Mouse (Mus musculus): Measurements from ENCODE around the gene Ifnar2. TPM values are rescaled to one million over a fixed set of nuclear protein-coding genes. Genes with fewer than 3 reads are reported as not detected.

Gene Ifnar2
- 46.9 to 59.1 TPM (median 47.7 TPM) in 4 replicates for total RNA-seq (2023)

GRCm38 (mm10) chr16:91372577-91373472, at the start of gene Ifnar2:
TSS of gene Ifnar2 (plus strand) at chr16:91372783.

GRCm38 (mm10) chr16:91391421-91391820, 18.8 kb downstream of the Ifnar2 start, which contains the start of gene Gm21970:
TSS of gene Gm21970 (plus strand) at chr16:91391721.

DNA sequence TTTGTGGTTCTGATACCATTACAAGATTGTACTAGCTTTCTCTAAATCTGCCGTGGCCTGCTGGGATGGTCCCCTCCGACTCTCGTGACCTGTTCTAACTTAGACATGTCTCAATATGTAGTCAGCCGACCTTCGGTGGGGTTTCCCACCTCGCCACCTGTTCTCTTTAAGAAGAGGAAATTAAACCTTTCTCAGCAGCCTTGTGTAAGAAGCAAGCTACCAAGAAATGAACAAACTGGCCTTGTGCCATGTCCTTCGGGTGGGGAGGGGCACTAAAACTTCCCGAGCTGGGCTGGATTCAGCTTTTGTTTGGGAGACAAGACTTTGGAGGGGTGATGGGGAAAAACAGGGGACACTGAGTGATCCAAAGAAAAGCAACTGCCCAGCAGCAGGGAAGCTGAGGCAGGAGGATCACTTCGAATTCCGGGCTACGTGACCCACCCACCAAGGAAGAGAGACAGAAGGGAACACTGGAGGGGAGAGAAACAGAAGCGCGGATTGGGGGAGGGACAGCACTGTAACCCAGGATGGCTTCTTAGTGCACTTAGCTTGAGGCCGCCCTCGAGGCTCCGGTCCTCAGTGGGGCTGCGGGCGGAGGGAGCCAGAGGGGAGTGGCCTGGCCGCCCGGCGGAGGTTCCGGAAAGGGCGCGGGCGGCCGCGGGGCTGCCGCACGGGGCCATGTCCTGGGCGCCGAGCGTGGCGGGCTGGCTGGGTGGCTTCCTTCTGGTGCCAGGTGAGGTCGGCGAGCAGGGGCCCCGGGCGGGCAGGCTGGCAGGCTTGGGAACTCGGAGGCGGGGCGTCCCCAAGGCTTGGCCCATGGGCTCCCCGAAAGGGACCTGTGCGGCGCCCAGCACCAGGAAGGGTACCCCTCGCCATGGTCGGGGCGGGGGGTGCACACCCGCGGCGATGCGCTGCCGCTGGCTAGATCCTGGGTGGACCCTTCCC, 33.3 kb downstream of the Ifnar2 start, which contains the start of gene Il10rb:
TSS of gene Il10rb (plus strand) at position 525 of the 945 bp plus-strand sequence.

Other genes starting within 250 kb of the Ifnar2 start
- gene Olig2, start 147.3 kb upstream of the Ifnar2 start, total RNA-seq (2023) = 0.36 TPM in 1 of 4 replicates, not detected in the others
- not detected in 4 replicates for gene Olig1, start 103.0 kb upstream of the Ifnar2 start, total RNA-seq (2023)
- not detected in 4 replicates for gene Gm21970, start 18.9 kb downstream of the Ifnar2 start, total RNA-seq (2023)
- 88.9 to 102 TPM (median 91.6 TPM) in 4 replicates for gene Il10rb, start 33.4 kb downstream of the Ifnar2 start, total RNA-seq (2023)
- 156 to 189 TPM (median 162 TPM) in 4 replicates for gene Ifnar1, start 112.5 kb downstream of the Ifnar2 start, total RNA-seq (2023)
- gene Ifngr2, start 174.3 kb downstream of the Ifnar2 start, total RNA-seq (2023) = 49.6 to 55.0 TPM (median 52.8 TPM) in 4 replicates
- gene Tmem50b, start 225.0 kb downstream of the Ifnar2 start, total RNA-seq (2023) = 33.6 to 37.2 TPM (median 36.6 TPM) in 4 replicates
- 0.46 to 1.8 TPM (median 0.83 TPM) in 4 replicates for gene Dnajc28, start 246.2 kb downstream of the Ifnar2 start, total RNA-seq (2023)